Mouse (Mus musculus): ENCODE data around the gene Znrf4. TPM values are rescaled to one million over a fixed set of nuclear protein-coding genes. Genes with fewer than 3 reads are reported as not detected.

Gene Znrf4
- polyA plus RNA-seq, 1 experiment from 2014 or later, result 0.14 TPM

DNA sequence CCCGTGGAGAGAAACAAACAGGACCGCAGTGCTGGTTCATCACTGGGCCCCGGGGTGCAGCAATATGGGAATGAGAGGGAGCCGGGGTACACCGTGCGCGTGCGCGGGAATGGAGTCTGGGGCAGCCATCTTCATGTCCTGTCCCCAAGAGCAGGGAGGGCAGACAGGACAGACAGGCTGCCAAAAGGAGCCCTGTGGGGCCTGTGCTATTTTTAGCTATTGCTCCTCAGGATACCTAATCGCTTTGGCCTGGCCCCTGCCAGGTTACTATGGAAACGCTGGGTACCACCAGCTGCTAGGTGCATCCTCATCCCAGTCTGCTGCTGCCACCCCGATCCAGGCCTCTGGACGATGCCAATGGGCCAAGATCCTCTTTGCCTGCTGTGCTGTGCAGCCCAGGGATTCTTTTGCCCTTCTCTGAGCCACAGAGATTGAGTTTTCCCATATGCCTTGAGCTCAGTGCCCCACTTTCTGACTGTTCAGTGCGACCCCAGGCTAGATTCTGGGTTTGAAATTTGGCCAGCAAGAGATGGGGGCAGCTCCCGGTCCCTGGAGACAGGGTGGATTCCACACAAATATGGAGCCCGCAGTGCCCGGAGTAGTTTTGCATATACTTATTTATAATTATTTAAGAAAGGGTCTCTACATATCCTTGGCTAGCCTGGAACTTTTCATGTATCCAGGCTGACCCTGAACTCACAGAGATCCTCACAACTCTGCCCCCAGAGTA is 35.0 kb upstream of the Znrf4 start:
- Histone ChIP-seq H3K27me3 (no peaks in the 10 kb centered on the region), H3K9ac (replicated peaks) (0 out of 2 replicates have a peak overlapping the region, but pooled peaks have one; percentile 13), H3K4me1 (peaks cover 49% of the 10 kb centered on the region), H3K36me3 (no peaks in the 10 kb centered on the region), H3K4me3 (no peak overlapping the region), H3K4me2 (replicated peaks) (no peak overlapping the region), H3K9me3 (no peaks in the 10 kb centered on the region), H3K27ac (replicated peaks) (peak overlapping the region; percentile 74)
- 47% methylated on average over 17 of the region's 17 CpGs for WGBS
- ATAC-seq (replicated peaks), result no peak

GRCm38 (mm10) chr17:56546576-56546975 is 34.3 kb upstream of the Znrf4 start:
- ATAC-seq (replicated peaks), result no peak
- H3K27me3 ChIP-seq, result no peaks in the 10 kb centered on the region
- peak overlapping the region; percentile 74 for H3K27ac ChIP-seq (replicated peaks)
- H3K9me3 ChIP-seq, result no peaks in the 10 kb centered on the region
- no peak overlapping the region for H3K9ac ChIP-seq (replicated peaks)
- no peaks in the 10 kb centered on the region for H3K36me3 ChIP-seq
- peaks cover 42% of the 10 kb centered on the region for H3K4me1 ChIP-seq
- 78% methylated on average over 5 of the region's 5 CpGs for WGBS
- no peak overlapping the region for H3K4me3 ChIP-seq
- no peak overlapping the region for H3K4me2 ChIP-seq (replicated peaks)

GRCm38 (mm10) chr17:56545945-56546344 is 33.7 kb upstream of the Znrf4 start:
- H3K27me3 ChIP-seq, result no peaks in the 10 kb centered on the region
- H3K9ac ChIP-seq (replicated peaks), result no peak overlapping the region
- no peaks in the 10 kb centered on the region for H3K36me3 ChIP-seq
- H3K9me3 ChIP-seq, result no peaks in the 10 kb centered on the region
- 0 out of 2 replicates have a peak overlapping the region, but pooled peaks have one; percentile 74 for H3K27ac ChIP-seq (replicated peaks)
- peaks cover 36% of the 10 kb centered on the region for H3K4me1 ChIP-seq
- 88% methylated on average over 1 of the region's 1 CpGs for WGBS
- H3K4me2 ChIP-seq (replicated peaks), result no peak overlapping the region
- no peak for ATAC-seq (replicated peaks)
- no peak overlapping the region for H3K4me3 ChIP-seq

- WGBS, result 76% methylated on average over 7 of the region's 7 CpGs
- no peak overlapping the region for H3K9ac ChIP-seq (replicated peaks)
- H3K36me3 ChIP-seq, result no peaks in the 10 kb centered on the region
- H3K27me3 ChIP-seq, result no peaks in the 10 kb centered on the region
- no peaks in the 10 kb centered on the region for H3K9me3 ChIP-seq
- H3K4me3 ChIP-seq, result no peak overlapping the region
- no peak for ATAC-seq (replicated peaks)
- no peak overlapping the region for H3K4me2 ChIP-seq (replicated peaks)
- peaks cover 29% of the 10 kb centered on the region for H3K4me1 ChIP-seq
- H3K27ac ChIP-seq (replicated peaks), result no peak overlapping the region
These were observed 32.6 kb upstream of the Znrf4 start for GRCm38 (mm10) chr17:56544699-56545387.

DNA sequence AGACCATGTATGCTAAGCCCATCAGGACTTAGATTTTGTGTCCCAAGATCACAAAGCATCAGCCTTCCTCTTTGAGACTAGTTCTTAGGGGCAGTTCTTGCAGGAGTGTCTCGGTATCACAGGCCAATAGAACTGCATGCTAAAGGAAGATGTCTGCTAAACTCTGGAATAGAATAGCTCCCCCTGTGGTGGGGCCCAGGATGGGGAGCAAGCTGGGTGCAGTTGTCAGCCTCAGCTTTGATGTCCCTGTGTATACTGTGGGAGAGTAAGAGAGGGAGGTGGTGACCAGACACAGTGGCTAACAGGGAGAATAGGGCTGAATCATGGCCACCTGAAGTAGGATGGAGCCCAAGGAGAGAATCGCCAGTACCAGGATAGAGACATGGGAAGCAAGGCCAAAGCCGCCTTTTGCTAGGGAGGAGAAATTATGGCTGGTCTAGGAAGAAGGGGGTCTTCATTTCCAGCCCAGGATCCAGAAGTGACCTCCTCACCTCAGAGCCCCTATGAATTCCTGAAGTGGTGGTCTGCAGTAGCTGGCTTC is 31.5 kb upstream of the Znrf4 start:
- Histone ChIP-seq H3K27ac (replicated peaks) (no peak overlapping the region), H3K4me1 (peaks cover 21% of the 10 kb centered on the region), H3K36me3 (no peaks in the 10 kb centered on the region), H3K4me3 (no peak overlapping the region), H3K27me3 (no peaks in the 10 kb centered on the region), H3K4me2 (replicated peaks) (no peak overlapping the region), H3K9ac (replicated peaks) (no peak overlapping the region), H3K9me3 (no peaks in the 10 kb centered on the region)
- WGBS, result 83% methylated on average over 3 of the region's 3 CpGs
- no peak for ATAC-seq (replicated peaks)

DNA sequence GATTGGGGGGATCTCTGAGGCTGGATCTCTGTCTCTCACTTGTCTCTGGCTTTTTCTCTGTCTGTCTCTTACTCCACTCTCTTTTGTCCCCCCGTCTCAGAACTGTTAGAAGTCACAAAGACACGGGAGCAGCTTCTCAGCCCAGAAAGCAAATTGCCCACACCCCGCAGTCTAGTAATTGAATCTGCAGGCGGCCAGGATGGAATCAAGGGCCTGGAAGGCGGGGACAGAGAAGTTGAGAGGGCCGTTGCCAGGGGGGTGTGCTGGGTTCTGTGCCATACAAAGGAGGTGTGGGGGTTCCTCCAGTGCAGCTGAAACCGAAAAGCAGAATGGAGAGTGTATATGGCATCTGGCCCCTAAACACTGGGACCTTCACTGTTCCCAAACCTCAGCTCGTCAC is 30.5 kb upstream of the Znrf4 start:
- Histone ChIP-seq H3K27me3 (no peaks in the 10 kb centered on the region), H3K27ac (replicated peaks) (peak overlapping the region; percentile 44), H3K4me3 (no peak overlapping the region), H3K9ac (replicated peaks) (no peak overlapping the region), H3K4me2 (replicated peaks) (no peak overlapping the region), H3K9me3 (no peaks in the 10 kb centered on the region), H3K4me1 (peaks cover 21% of the 10 kb centered on the region), H3K36me3 (no peaks in the 10 kb centered on the region)
- ATAC-seq (replicated peaks), result no peak; the same call in 1 of the 2 replicates
- 13% methylated on average over 8 of the region's 8 CpGs for WGBS

DNA sequence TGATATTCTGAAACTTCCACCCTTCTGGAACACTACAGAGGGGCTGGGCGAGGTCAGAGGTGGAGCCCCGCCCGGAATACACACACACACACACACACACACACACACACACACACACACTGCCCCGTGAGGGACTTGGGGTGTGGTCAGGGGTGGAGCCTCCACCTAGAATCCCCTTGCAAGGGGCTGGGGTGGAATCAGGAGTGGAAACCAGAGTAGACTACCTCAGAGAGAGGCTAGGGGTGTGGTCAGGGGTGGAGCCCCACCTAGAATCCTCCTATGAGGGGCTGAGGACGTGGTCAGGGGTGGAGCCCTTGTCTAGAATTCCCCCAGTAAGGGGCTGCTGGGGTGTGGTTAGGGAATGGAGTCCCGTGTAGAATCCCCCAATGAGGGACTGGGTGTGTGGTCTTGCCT is 28.3 kb upstream of the Znrf4 start:
- Histone ChIP-seq H3K4me3 (no peak overlapping the region), H3K4me1 (peaks cover 31% of the 10 kb centered on the region), H3K4me2 (replicated peaks) (no peak overlapping the region), H3K36me3 (no peaks in the 10 kb centered on the region), H3K27ac (replicated peaks) (no peak overlapping the region), H3K9me3 (no peaks in the 10 kb centered on the region), H3K9ac (replicated peaks) (no peak overlapping the region), H3K27me3 (no peaks in the 10 kb centered on the region)
- WGBS, result 57% methylated on average over 6 of the region's 6 CpGs
- no peak for ATAC-seq (replicated peaks)

DNA sequence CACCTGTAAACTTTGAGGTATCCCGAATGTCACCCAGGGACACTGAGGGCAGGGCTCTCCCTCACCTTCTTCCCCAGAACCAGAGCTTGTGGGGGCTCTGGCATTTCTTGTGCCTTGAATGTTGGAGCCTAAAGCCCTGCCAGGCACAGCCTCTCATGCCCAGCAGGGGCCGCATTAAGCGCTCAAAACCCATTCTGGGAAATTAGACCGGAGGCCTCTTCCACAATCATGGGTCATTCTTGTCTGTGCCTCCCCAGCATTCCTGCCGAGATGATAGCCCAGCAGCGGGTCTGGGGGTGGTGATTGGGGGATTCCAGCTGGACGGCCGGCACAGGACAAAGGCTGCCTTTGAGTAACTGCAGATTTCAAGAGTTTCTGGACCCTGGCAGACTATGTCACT is 25.7 kb upstream of the Znrf4 start:
- ATAC-seq (replicated peaks), result peak; percentile 36
- H3K9me3 ChIP-seq, result no peaks in the 10 kb centered on the region
- H3K4me1 ChIP-seq, result peaks cover 35% of the 10 kb centered on the region
- WGBS, result 8% methylated on average over 8 of the region's 8 CpGs
- no peak overlapping the region for H3K4me3 ChIP-seq
- H3K4me2 ChIP-seq (replicated peaks), result no peak overlapping the region
- H3K9ac ChIP-seq (replicated peaks), result no peak overlapping the region
- H3K36me3 ChIP-seq, result no peaks in the 10 kb centered on the region
- peak overlapping the region; percentile 90 for H3K27ac ChIP-seq (replicated peaks)
- no peaks in the 10 kb centered on the region for H3K27me3 ChIP-seq

GRCm38 (mm10) chr17:56536874-56537273 is 24.6 kb upstream of the Znrf4 start:
- Histone ChIP-seq H3K4me1 (peaks cover 32% of the 10 kb centered on the region), H3K9ac (replicated peaks) (no peak overlapping the region), H3K4me2 (replicated peaks) (no peak overlapping the region), H3K4me3 (no peak overlapping the region), H3K9me3 (no peaks in the 10 kb centered on the region), H3K36me3 (no peaks in the 10 kb centered on the region), H3K27ac (replicated peaks) (peak overlapping the region; percentile 90), H3K27me3 (no peaks in the 10 kb centered on the region)
- peak; percentile 61 for ATAC-seq (replicated peaks)
- 20% methylated on average over 3 of the region's 3 CpGs for WGBS

GRCm38 (mm10) chr17:56536192-56536591 is 24.0 kb upstream of the Znrf4 start:
- Histone ChIP-seq H3K36me3 (no peaks in the 10 kb centered on the region), H3K27ac (replicated peaks) (peak overlapping the region; percentile 90), H3K4me3 (no peak overlapping the region), H3K9ac (replicated peaks) (no peak overlapping the region), H3K4me2 (replicated peaks) (no peak overlapping the region), H3K27me3 (no peaks in the 10 kb centered on the region), H3K9me3 (no peaks in the 10 kb centered on the region), H3K4me1 (peaks cover 32% of the 10 kb centered on the region)
- 17% methylated on average over 14 of the region's 14 CpGs for WGBS
- ATAC-seq (replicated peaks), result peak; percentile 27

DNA sequence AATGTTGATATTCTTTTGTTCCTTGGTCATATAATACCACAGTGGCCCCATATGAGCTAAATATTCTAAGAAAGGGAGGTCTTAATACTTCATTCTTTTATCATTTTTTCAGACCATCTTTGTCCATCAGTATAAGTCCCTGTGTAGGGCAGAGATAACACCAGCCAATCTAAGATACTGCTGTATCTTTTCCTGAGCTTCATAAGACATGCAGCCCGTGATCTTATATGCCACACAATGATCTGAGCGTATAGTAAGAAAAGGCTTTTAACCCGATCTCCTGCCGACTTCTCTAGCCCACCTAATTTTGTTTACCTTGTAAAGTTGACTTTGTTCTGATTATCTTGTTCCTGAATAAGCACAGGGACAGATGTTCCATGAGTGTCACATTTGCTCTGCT is 12.7 kb upstream of the Znrf4 start:
- ATAC-seq (replicated peaks), result no peak
- no peaks in the 10 kb centered on the region for H3K4me1 ChIP-seq
- H3K4me3 ChIP-seq, result no peak overlapping the region
- no peaks in the 10 kb centered on the region for H3K36me3 ChIP-seq
- WGBS, result 83% methylated on average over 4 of the region's 4 CpGs
- no peaks in the 10 kb centered on the region for H3K27me3 ChIP-seq
- no peak overlapping the region for H3K9ac ChIP-seq (replicated peaks)
- no peak overlapping the region for H3K27ac ChIP-seq (replicated peaks)
- H3K9me3 ChIP-seq, result no peaks in the 10 kb centered on the region
- no peak overlapping the region for H3K4me2 ChIP-seq (replicated peaks)

DNA sequence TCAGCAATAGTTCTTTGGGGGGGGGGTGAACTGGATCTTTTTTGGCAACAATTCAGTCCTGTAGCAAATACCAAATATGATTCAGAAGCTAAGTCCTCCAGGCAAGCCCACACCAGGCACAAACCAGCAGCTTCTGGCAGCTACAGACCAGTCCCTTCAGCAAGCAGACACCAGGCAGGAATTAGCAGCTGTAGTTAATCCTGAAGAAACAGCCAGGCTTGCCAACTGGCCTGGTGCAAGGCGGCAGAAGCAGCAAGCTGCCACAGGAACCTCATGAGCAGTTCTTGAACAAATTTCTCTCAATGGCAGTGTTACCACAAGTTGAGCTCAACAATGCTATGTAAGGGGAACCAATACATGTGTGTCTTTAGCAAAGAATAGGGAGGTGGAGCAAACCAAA is 10.5 kb upstream of the Znrf4 start:
- H3K9ac ChIP-seq (replicated peaks), result no peak overlapping the region
- H3K4me1 ChIP-seq, result no peaks in the 10 kb centered on the region
- H3K36me3 ChIP-seq, result no peaks in the 10 kb centered on the region
- H3K27me3 ChIP-seq, result no peaks in the 10 kb centered on the region
- H3K9me3 ChIP-seq, result no peaks in the 10 kb centered on the region
- no peak overlapping the region for H3K4me3 ChIP-seq
- no peak overlapping the region for H3K4me2 ChIP-seq (replicated peaks)
- no peak overlapping the region for H3K27ac ChIP-seq (replicated peaks)
- ATAC-seq (replicated peaks), result no peak
- 35% methylated on average over 1 of the region's 1 CpGs for WGBS

Measured in forebrain, embryonic 15.5 days (tissue).